Mouse (Mus musculus) lung, embryonic 15.5 days (tissue): ENCODE measurements around the gene Bricd5. TPM values are rescaled to one million over a fixed set of nuclear protein-coding genes. Genes with fewer than 3 reads are reported as not detected.
A peak's percentile ranks its signal among the peaks of the same experiment; 100 is the strongest.

Experiments used
- ATAC-seq: fragments of 200-750 bp; cut with Nextera tagmentation; 2 replicates; pipeline ENCODE4 v1.8.0; 2017; ENCODE audit warnings: moderate number of reproducible peaks, borderline replicate concordance; ENCODE audit not compliant: low FRiP score, low TSS enrichment; ENCODE audit errors: extremely low read depth
- H3K27ac ChIP-seq: fragments of 300-500 bp; sonication (generic); 2 replicates; pipeline ENCODE4 v1.5.1; 2015; ENCODE audit warnings: moderate library complexity, mild to moderate bottlenecking, inconsistent platforms
- H3K27me3 ChIP-seq: fragments of 300-500 bp; sonication (generic); 2 replicates; pipeline ENCODE4 v1.6.1; 2015; ENCODE audit warnings: inconsistent platforms
- H3K36me3 ChIP-seq: fragments of 300-500 bp; sonication (generic); 2 replicates; pipeline ENCODE4 v1.6.1; 2015; ENCODE audit warnings: inconsistent platforms
- H3K4me1 ChIP-seq: fragments of 300-500 bp; sonication (generic); 2 replicates; pipeline ENCODE4 v1.6.1; 2015; ENCODE audit warnings: inconsistent platforms
- H3K4me2 ChIP-seq: fragments of 300-500 bp; sonication (generic); 2 replicates; pipeline ENCODE4 v1.6.1; 2015; ENCODE audit warnings: inconsistent platforms, mild to moderate bottlenecking, moderate library complexity
- H3K4me3 ChIP-seq: fragments of 300-500 bp; sonication (generic); 2 replicates; pipeline ENCODE4 v1.5.1; 2015; ENCODE audit warnings: mild to moderate bottlenecking, inconsistent platforms
- H3K9ac ChIP-seq: fragments of 300-500 bp; sonication (generic); 2 replicates; pipeline ENCODE4 v1.6.1; 2015; ENCODE audit warnings: inconsistent platforms
- H3K9me3 ChIP-seq: fragments of 300-500 bp; sonication (generic); 2 replicates; pipeline ENCODE4 v1.6.1; 2016; ENCODE audit warnings: inconsistent platforms
- WGBS: fragments of 180-500 bp; shearing (Covaris S2); methylation state at CpG from one replicate; pipeline ENCODE4 v1.1.7; 2015; 5-methylcytosine and 5-hydroxymethylcytosine counted together
- polyA plus RNA-seq: library from polyadenylated mRNA; unstranded; fragments of >200 nt; fragmentation: Nextera tagmentation; extraction: Ambion mirVana; gene quantifications from 2 replicates; pipeline ENCODE4 v1.2.1, GENCODE M21; 2015

Bricd5 gene
- polyA plus RNA-seq, 1 experiment from 2014 or later = not detected

GRCm38 (mm10) chr17:24477053-24477984 is 3.6 kb downstream of the Bricd5 start:
- H3K4me3 ChIP-seq = peak overlapping the region; percentile 93; the same call in 1 of the 2 replicates
- H3K4me1 ChIP-seq = peaks cover 24% of the 10 kb centered on the region
- H3K27ac ChIP-seq = no peak overlapping the region
- WGBS = 88% methylated on average over 20 of the region's 20 CpGs
- ATAC-seq = no peak
- H3K9ac ChIP-seq = peak overlapping the region; percentile 96; the same call in 1 of the 2 replicates
- peak overlapping the region; percentile 69; the same call in 1 of the 2 replicates for H3K4me2 ChIP-seq
- H3K27me3 ChIP-seq = no peaks in the 10 kb centered on the region
- peaks cover 36% of the 10 kb centered on the region for H3K36me3 ChIP-seq
- no peaks in the 10 kb centered on the region for H3K9me3 ChIP-seq

- 40% methylated on average over 11 of the region's 11 CpGs for WGBS
- Histone ChIP-seq H3K4me2 (peak overlapping the region; percentile 69), H3K4me1 (peaks cover 17% of the 10 kb centered on the region), H3K9ac (peak overlapping the region; percentile 96), H3K4me3 (peak overlapping the region; percentile 93), H3K9me3 (no peaks in the 10 kb centered on the region), H3K36me3 (peaks cover 36% of the 10 kb centered on the region), H3K27ac (no peak overlapping the region), H3K27me3 (no peaks in the 10 kb centered on the region)
- peak; percentile 27; the same call in 1 of the 2 replicates for ATAC-seq
These were observed 4.4 kb downstream of the Bricd5 start for GRCm38 (mm10) chr17:24477985-24478600.

GRCm38 (mm10) chr17:24478663-24479380 is 5.1 kb downstream of the Bricd5 start, which contains the start of gene Mlst8:
Gene Mlst8 (minus strand): TSS chr17:24479078.
- H3K27ac ChIP-seq = peak within 1 kb of the TSS; percentile 98
- peak within 1 kb of the TSS; percentile 69 for H3K4me2 ChIP-seq
- no peaks in the 10 kb centered on the region for H3K9me3 ChIP-seq
- peak within 1 kb of the TSS; percentile 93 for H3K4me3 ChIP-seq
- under 1% methylated on average over 48 of the region's 48 CpGs for WGBS
- H3K27me3 ChIP-seq = no peaks in the 10 kb centered on the region
- peaks cover 17% of the 10 kb centered on the region for H3K4me1 ChIP-seq
- H3K36me3 ChIP-seq = peaks cover 36% of the 10 kb centered on the region
- peak within 1 kb of the TSS; percentile 96 for H3K9ac ChIP-seq
- peak; percentile 92 for ATAC-seq

- Histone ChIP-seq H3K9ac (no peak overlapping the region), H3K4me3 (peak overlapping the region; percentile 93), H3K27me3 (no peaks in the 10 kb centered on the region), H3K36me3 (peaks cover 33% of the 10 kb centered on the region), H3K4me1 (peaks cover 17% of the 10 kb centered on the region), H3K4me2 (peak overlapping the region; percentile 69), H3K27ac (no peak overlapping the region), H3K9me3 (no peaks in the 10 kb centered on the region)
- ATAC-seq = no peak
- 19% methylated on average over 1 of the region's 1 CpGs for WGBS
These were observed 5.7 kb downstream of the Bricd5 start for GRCm38 (mm10) chr17:24479431-24479830.

GRCm38 (mm10) chr17:24480201-24480826 is 6.6 kb downstream of the Bricd5 start:
- Histone ChIP-seq H3K36me3 (peaks cover 25% of the 10 kb centered on the region), H3K4me3 (no peak overlapping the region), H3K27me3 (no peaks in the 10 kb centered on the region), H3K9me3 (no peaks in the 10 kb centered on the region), H3K27ac (peak overlapping the region; percentile 61), H3K9ac (no peak overlapping the region), H3K4me1 (peaks cover 17% of the 10 kb centered on the region), H3K4me2 (peak overlapping the region; percentile 69)
- ATAC-seq = no peak
- 36% methylated on average over 3 of the region's 3 CpGs for WGBS

GRCm38 (mm10) chr17:24481027-24481815 is 7.5 kb downstream of the Bricd5 start:
- Histone ChIP-seq H3K27ac (no peak overlapping the region), H3K36me3 (peaks cover 16% of the 10 kb centered on the region)
- 91% methylated on average over 20 of the region's 20 CpGs for WGBS

GRCm38 (mm10) chr17:24483495-24483894 is 9.8 kb downstream of the Bricd5 start:
- WGBS = 79% methylated on average over 3 of the region's 3 CpGs
- H3K9ac ChIP-seq = no peak overlapping the region

More at GRCm38 (mm10) chr17:24481027-24481815, 7.5 kb downstream of the Bricd5 start:
- H3K9ac ChIP-seq = no peak overlapping the region
- H3K4me1 ChIP-seq = peaks cover 17% of the 10 kb centered on the region
- no peak for ATAC-seq
- no peak overlapping the region for H3K4me3 ChIP-seq
- no peaks in the 10 kb centered on the region for H3K9me3 ChIP-seq
- no peaks in the 10 kb centered on the region for H3K27me3 ChIP-seq
- no peak overlapping the region for H3K4me2 ChIP-seq

GRCm38 (mm10) chr17:24485090-24485860 is 11.6 kb downstream of the Bricd5 start:
- Histone ChIP-seq H3K4me1 (peaks cover 15% of the 10 kb centered on the region), H3K27ac (no peak overlapping the region), H3K27me3 (peaks cover 31% of the 10 kb centered on the region), H3K9ac (no peak overlapping the region), H3K9me3 (no peaks in the 10 kb centered on the region), H3K36me3 (no peaks in the 10 kb centered on the region), H3K4me2 (no peak overlapping the region), H3K4me3 (no peak overlapping the region)
- WGBS = 38% methylated on average over 11 of the region's 11 CpGs
- no peak for ATAC-seq

More at GRCm38 (mm10) chr17:24483495-24483894, 9.8 kb downstream of the Bricd5 start:
- no peak overlapping the region for H3K4me2 ChIP-seq
- peaks cover 13% of the 10 kb centered on the region for H3K27me3 ChIP-seq
- no peak overlapping the region for H3K4me3 ChIP-seq
- no peak for ATAC-seq
- H3K36me3 ChIP-seq = no peaks in the 10 kb centered on the region
- peaks cover 11% of the 10 kb centered on the region for H3K4me1 ChIP-seq
- H3K27ac ChIP-seq = no peak overlapping the region
- no peaks in the 10 kb centered on the region for H3K9me3 ChIP-seq

GRCm38 (mm10) chr17:24488186-24488661 is 14.5 kb downstream of the Bricd5 start, which contains the start of gene Caskin1:
Gene Caskin1 (plus strand): TSS chr17:24488601.
- Histone ChIP-seq H3K27me3 (peaks cover 44% of the 10 kb centered on the region), H3K4me1 (peaks cover 13% of the 10 kb centered on the region), H3K36me3 (no peaks in the 10 kb centered on the region), H3K27ac (no peak within 1 kb of the TSS), H3K9me3 (no peaks in the 10 kb centered on the region), H3K9ac (peak within 1 kb of the TSS; percentile 57), H3K4me3 (peak within 1 kb of the TSS; percentile 54), H3K4me2 (peak within 1 kb of the TSS; percentile 100)
- peak; percentile 43; the same call in 1 of the 2 replicates for ATAC-seq
- WGBS = 2% methylated on average over 44 of the region's 45 CpGs
